Mouse (Mus musculus): Measurements from ENCODE around the gene Cwc25. TPM values are rescaled to one million over a fixed set of nuclear protein-coding genes. Genes with fewer than 3 reads are reported as not detected.

The Cwc25 gene
- polyA plus RNA-seq, 1 experiment from 2014 or later, result 14.2 TPM

DNA sequence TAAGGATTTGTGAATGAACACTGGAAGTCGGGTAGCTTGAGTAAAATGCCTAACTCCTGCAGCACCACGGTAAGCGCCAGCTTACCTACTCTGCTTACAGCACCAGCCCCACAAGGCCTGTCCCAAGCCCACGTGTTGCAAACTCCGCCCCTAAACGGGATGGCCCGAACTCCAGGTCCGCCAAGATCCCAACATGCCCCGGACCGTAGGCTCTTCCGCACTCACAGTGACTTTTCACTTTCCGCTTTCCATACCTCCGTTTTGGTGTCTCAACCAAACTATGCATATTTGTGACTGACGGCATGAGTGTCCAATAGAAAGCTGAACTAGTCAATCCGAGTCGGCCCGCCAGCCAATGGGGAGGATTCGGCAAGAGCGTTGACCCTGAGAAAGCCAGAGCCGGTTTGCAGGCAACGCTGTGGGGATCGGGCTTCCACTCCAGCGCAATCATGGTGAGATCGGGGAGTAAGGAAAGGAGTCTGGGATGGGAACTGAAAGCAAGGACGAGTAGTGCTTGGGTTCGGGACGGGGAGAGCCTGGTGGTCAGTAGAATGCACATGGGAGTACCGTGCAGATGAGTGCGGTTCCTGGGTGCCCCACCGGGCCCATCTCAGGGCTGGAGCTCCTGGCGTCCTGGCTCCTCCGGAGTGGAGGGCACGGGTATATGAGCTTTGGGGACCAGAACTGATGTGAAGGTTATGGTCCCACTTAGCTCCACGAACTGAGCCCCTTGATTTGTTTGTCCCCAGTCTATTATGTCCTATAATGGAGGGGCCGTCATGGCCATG, 63.1 kb downstream of the Cwc25 start, which contains the start of gene Psmb3:
Gene Psmb3, plus strand, starts transcription at position 361 of the 788 bp plus-strand sequence.
- H3K9me3 ChIP-seq (ENCODE audit: low read depth, low read length), result no peaks in the 10 kb centered on the region

DNA sequence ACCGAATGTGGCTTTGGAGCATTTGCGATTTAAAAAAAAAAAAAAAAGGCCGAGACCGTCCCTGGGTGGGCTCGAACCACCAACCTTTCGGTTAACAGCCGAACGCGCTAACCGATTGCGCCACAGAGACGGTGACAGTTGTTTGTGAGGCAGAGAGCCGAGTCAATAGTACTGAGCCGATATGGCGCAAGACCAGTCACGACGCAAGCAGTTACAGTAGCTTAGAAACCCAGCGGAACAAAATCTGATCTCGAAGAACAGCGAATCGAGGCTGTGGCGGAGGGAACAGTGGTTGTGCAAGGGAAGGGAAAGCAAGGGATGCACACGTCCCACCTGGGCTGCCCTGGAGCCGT, 64.0 kb downstream of the Cwc25 start:
- peak overlapping the region; percentile 93 for H3K4me3 ChIP-seq (ENCODE audit: low read depth, low read length)
- H3K9me3 ChIP-seq (ENCODE audit: low read depth, low read length), result no peaks in the 10 kb centered on the region
- peak overlapping the region; percentile 60 for H3K9ac ChIP-seq
- H3K4me1 ChIP-seq (ENCODE audit: insufficient read depth), result peaks cover 15% of the 10 kb centered on the region
- H3K36me3 ChIP-seq (ENCODE audit: insufficient read depth), result peaks cover 28% of the 10 kb centered on the region
- ATAC-seq (ENCODE audit: insufficient read depth), result no peak
- H3K27me3 ChIP-seq (ENCODE audit: insufficient read depth, low read length), result no peaks in the 10 kb centered on the region
- peak overlapping the region; percentile 82 for H3K27ac ChIP-seq (ENCODE audit: low read depth)
- DNase-seq, result peak; percentile 97
- peak overlapping the region; percentile 84 for H3K4me2 ChIP-seq
- no peak for TF ChIP-seq CTCF (IDR thresholded peaks at IDR 0.05; ENCODE audit: low read depth)
- under 1% methylated on average over 24 of the region's 24 CpGs for WGBS

More for the DNA sequence above, 63.1 kb downstream of the Cwc25 start, which contains the start of gene Psmb3:
- Histone ChIP-seq H3K27ac (ENCODE audit: low read depth) (peak within 1 kb of the TSS; percentile 82), H3K9ac (peak within 1 kb of the TSS; percentile 70), H3K4me2 (peak within 1 kb of the TSS; percentile 84), H3K4me3 (ENCODE audit: low read depth, low read length) (peak within 1 kb of the TSS; percentile 93), H3K4me1 (ENCODE audit: insufficient read depth) (peaks cover 13% of the 10 kb centered on the region), H3K27me3 (ENCODE audit: insufficient read depth, low read length) (no peaks in the 10 kb centered on the region), H3K36me3 (ENCODE audit: insufficient read depth) (peaks cover 37% of the 10 kb centered on the region)
- TF ChIP-seq CTCF (IDR thresholded peaks at IDR 0.05; ENCODE audit: low read depth), result no peak
- ATAC-seq (ENCODE audit: insufficient read depth) (peak; percentile 88), DNase-seq (peak; percentile 100)
- under 1% methylated on average over 35 of the region's 35 CpGs for WGBS

DNA sequence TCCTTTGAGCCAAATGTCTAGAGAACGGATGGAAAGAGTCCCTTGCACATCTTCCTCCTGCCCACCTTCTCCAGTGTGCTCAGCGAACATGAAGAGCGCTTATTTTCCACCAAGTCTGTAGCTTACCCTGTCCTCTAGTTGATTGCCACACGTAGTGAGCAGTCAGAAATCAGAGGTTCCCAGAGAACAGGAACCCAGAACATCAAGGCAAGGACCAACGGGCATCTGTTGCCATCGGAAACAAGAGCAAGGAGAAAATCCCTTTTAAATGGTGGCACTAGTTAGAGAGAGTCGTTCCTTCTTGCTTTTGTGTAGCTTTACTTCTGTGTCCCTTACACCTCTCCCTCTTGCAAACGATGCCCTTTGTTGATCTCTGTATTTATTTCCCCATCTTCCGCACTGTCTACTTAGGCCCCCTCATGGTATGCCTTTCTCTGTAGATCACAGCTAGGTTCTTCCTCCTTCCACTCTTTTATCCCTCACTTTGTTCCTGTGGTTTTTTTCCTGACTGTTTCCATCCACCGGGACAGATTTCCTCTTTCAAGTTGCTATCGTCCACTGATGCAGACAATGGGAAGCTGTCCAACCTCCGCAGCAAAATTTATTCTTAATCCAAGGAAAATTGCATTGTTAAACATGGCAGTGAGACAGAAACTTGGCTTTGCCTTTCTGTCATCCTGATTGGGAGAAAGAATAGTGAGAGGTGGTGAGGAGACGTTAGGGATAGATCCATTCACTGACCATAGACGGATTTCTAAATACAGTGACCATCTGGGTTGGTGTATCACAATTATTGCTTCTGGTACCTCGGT, 64.6 kb downstream of the Cwc25 start:
- H3K36me3 ChIP-seq (ENCODE audit: insufficient read depth), result peaks cover 24% of the 10 kb centered on the region
- DNase-seq (no peak), ATAC-seq (ENCODE audit: insufficient read depth) (no peak)
- peak overlapping the region; percentile 95; the same call in 1 of the 2 replicates for H3K9ac ChIP-seq
- no peaks in the 10 kb centered on the region for H3K27me3 ChIP-seq (ENCODE audit: insufficient read depth, low read length)
- peak overlapping the region; percentile 84 for H3K4me2 ChIP-seq
- peak overlapping the region; percentile 93 for H3K4me3 ChIP-seq (ENCODE audit: low read depth, low read length)
- H3K27ac ChIP-seq (ENCODE audit: low read depth), result peak overlapping the region; percentile 99; the same call in 1 of the 2 replicates
- H3K9me3 ChIP-seq (ENCODE audit: low read depth, low read length), result no peaks in the 10 kb centered on the region
- peaks cover 15% of the 10 kb centered on the region for H3K4me1 ChIP-seq (ENCODE audit: insufficient read depth)
- no peak for TF ChIP-seq CTCF (IDR thresholded peaks at IDR 0.05; ENCODE audit: low read depth)
- WGBS, result 46% methylated on average over 15 of the region's 15 CpGs

DNA sequence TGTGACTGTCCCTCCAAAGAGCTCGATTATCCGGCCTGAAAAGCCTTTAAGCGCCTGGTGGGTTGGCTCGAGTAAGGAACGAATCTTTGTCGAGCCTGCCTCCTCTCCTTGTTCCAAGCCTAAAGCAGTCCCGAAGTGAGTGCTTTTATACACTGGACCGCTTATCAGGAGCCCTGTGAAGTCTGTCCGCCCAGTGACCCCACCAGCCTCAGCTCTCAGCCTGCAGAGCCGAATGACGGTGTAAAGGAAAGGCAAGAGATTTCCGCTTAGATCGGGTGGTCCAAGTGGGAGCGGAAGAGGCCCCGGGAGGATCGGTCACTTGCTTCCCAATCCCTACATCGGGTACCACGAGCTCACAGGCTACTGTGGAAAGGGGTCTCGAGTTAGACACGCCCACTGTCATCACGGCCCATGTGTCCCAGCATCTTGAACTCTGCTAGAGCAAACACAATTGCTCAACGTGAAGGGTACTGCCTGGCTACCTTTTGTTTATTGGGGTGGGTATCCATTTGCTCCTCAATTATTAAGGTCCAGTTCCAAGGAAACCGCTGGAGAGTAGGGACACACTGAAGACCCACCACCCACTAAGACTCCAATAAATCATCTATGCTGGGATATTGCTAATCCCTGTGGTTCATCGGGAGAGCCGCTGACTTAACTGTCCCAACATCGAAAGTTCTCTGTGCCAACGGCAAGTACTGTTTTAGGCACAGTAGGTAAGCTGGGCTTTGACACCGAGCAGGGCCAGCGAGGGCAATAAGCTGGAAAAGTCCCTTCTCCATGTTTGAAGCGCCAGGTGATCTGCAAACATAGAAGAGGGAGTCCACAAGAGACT, 65.4 kb downstream of the Cwc25 start:
- peak overlapping the region; percentile 84 for H3K4me2 ChIP-seq
- peaks cover 18% of the 10 kb centered on the region for H3K36me3 ChIP-seq (ENCODE audit: insufficient read depth)
- H3K27ac ChIP-seq (ENCODE audit: low read depth), result peak overlapping the region; percentile 99
- H3K4me3 ChIP-seq (ENCODE audit: low read depth, low read length), result peak overlapping the region; percentile 93
- no peak for TF ChIP-seq CTCF (IDR thresholded peaks at IDR 0.05; ENCODE audit: low read depth)
- no peaks in the 10 kb centered on the region for H3K27me3 ChIP-seq (ENCODE audit: insufficient read depth, low read length)
- no peaks in the 10 kb centered on the region for H3K9me3 ChIP-seq (ENCODE audit: low read depth, low read length)
- DNase-seq (peak; percentile 75), ATAC-seq (ENCODE audit: insufficient read depth) (no peak; the same call in 1 of the 2 replicates)
- peaks cover 19% of the 10 kb centered on the region for H3K4me1 ChIP-seq (ENCODE audit: insufficient read depth)
- H3K9ac ChIP-seq, result peak overlapping the region; percentile 95
- WGBS, result 13% methylated on average over 30 of the region's 30 CpGs

GRCm38 (mm10) chr11:97700003-97700745, 66.2 kb downstream of the Cwc25 start, which contains the start of gene Pcgf2:
TSS of gene Pcgf2 (minus strand) at chr11:97700497.
- DNase-seq (peak; percentile 92), ATAC-seq (ENCODE audit: insufficient read depth) (peak; percentile 16)
- Histone ChIP-seq H3K4me1 (ENCODE audit: insufficient read depth) (peaks cover 27% of the 10 kb centered on the region), H3K27me3 (ENCODE audit: insufficient read depth, low read length) (no peaks in the 10 kb centered on the region), H3K9me3 (ENCODE audit: low read depth, low read length) (no peaks in the 10 kb centered on the region), H3K27ac (ENCODE audit: low read depth) (peak within 1 kb of the TSS; percentile 99), H3K36me3 (ENCODE audit: insufficient read depth) (peaks cover 12% of the 10 kb centered on the region; the same call in 1 of the 2 replicates), H3K4me2 (peak within 1 kb of the TSS; percentile 84), H3K4me3 (ENCODE audit: low read depth, low read length) (peak within 1 kb of the TSS; percentile 93), H3K9ac (peak within 1 kb of the TSS; percentile 95)
- no peak for TF ChIP-seq CTCF (IDR thresholded peaks at IDR 0.05; ENCODE audit: low read depth)
- under 1% methylated on average over 85 of the region's 85 CpGs for WGBS

- Histone ChIP-seq H3K4me2 (peak overlapping the region; percentile 84), H3K36me3 (ENCODE audit: insufficient read depth) (peaks cover 7% of the 10 kb centered on the region; the same call in 1 of the 2 replicates), H3K27ac (ENCODE audit: low read depth) (peak overlapping the region; percentile 99), H3K9ac (peak overlapping the region; percentile 95), H3K4me1 (ENCODE audit: insufficient read depth) (peaks cover 33% of the 10 kb centered on the region), H3K4me3 (ENCODE audit: low read depth, low read length) (peak overlapping the region; percentile 93), H3K27me3 (ENCODE audit: insufficient read depth, low read length) (no peaks in the 10 kb centered on the region), H3K9me3 (ENCODE audit: low read depth, low read length) (no peaks in the 10 kb centered on the region)
- DNase-seq (peak; percentile 97), ATAC-seq (ENCODE audit: insufficient read depth) (peak; percentile 29)
- 0% methylated on average over 9 of the region's 9 CpGs for WGBS
- no peak for TF ChIP-seq CTCF (IDR thresholded peaks at IDR 0.05; ENCODE audit: low read depth)
Observed at GRCm38 (mm10) chr11:97699626-97700002, 66.7 kb downstream of the Cwc25 start.
